Mouse (Mus musculus) fibroblast of lung, adult 2 months (primary cell): ENCODE measurements around the gene Hpgds.

Source experiments
- DNase-seq: peaks from one replicate; pipeline ENCODE4 v3.0.0-alpha.2; 2011; ENCODE audit warnings: low read depth

Gene Hpgds

DNA sequence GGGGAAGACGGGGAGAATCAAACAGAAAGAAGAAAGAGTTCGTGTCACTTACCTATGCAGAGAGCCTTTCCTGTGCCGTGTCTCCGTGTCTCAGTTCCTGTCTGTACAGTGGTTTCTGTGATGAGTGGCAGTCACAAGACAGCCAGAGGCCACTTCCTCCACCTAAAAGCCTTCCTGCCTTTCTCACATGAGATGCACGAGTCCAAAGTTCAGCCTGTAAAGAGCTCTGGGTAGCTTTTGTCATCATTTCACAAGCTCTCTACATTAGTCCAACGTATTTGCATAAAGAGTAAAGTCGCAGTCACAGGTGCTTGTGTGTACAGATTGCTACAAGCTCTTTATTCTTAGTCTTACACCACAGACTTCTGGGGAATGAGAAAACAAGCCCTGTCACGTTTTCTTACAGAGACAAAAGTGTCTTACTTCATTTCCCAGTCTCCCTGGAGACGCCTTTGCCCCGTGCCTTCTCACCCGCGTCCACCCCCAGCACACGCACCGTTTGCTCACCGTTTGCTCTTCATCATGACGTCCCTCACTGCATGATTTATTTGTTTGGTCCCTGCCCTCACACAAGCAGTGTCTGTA, at the start of gene Hpgds:
TSS of gene Hpgds (minus strand) at position 288 of the 585 bp plus-strand sequence.
- no peak for DNase-seq

DNA sequence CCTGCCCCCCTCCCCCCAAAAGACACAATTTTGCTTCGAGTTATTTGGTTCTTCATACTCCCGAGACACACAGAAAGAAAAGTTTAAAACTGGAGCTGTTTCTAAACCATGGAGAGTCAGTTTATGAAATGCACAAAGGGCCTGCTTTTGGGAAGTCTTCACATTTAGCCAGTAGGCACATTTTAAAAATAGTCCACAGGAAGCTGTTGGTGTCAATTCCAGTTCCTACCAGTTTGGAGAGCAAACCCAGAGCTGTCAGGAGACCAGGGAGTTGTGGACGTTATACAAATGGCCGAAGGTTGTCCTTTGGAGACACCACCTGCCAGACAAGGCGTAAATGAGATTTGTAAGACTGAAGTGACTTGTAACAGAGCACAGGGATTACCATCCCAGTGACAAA, 20.3 kb upstream of the Hpgds start:
- DNase-seq, result no peak

DNA sequence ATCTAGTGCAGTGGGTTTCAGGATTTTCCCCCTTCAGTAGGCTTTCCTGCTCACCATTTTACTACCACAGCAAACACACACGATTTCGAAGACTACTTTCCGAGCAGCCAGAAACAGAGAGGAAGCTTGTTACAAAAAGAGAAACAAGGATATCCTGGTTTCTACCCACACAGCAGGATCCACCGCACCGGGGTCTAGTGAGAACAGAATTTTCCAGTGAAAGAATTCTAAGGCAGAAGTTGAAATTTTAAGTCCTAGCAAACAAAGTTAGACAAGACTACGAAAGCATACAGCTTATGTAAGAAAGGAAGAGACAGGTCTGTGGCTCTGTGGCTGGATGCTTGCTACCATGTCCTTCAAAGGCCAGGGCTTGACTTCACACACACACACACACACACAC, 19.4 kb upstream of the Hpgds start:
- DNase-seq, result no peak

DNA sequence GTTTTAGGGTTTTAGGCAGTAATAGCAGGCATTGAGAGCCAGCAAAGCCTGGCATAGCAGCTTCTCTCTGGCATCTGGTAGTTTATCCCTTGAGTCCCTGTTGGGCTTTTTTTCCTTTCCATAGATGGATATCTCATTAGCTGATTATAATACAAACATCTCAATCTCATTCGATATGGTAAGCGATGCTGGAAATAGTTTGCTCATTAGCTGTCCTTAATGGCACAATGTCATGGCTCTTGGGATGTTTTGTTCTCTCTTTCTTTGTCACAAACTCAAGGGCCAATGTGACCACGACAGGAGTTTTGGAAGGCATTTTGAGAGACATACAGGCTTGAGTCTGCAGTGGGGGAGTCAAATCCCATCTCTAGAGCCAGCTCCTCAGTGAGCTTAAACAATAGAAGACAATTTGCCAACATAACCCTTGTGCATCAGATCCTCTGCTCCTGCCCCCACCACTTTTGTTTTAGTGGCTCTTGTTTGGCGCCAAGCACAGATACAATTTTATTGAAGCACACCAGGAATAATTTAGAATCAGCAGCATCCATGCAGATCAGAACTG, 14.8 kb upstream of the Hpgds start:
- no peak for DNase-seq

DNA sequence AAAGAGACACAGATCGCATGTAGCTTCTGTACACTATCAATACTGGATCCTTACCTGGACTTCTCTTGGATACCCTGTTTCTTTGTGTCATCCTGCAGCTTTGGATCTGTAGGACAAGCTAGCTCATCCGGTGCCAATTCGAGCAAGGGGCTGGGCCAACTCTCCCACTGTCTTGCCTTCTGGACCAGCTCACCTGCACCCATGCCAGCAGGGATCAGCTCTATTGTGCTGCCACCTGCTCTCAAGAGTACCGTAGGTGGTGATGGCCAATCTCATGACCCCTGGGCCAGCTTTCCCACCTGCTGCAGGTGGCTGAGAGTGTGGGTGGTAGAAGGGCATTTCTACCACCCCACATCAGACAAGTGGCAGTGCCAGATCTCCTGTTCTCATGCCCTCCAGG, 12.3 kb upstream of the Hpgds start:
- no peak for DNase-seq

DNA sequence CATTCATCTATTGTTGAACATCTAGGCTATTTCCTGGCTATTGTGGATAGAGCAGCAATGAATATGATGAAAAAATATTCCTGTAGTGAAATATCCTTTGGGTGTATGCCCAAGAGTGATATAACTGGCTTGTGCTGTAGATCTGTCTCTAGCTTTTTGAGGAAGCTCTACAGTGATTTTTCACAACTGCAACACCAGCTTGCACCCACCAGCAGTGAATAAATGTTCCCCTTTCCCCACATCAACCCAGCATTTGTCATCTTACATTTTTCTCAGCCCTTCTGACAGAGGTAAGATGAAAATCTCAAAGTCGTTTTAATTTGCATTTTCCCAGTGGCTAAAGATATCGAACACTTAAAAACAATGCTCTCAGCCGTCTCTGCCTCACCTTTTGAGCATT, 8.9 kb upstream of the Hpgds start:
- DNase-seq, result no peak

DNA sequence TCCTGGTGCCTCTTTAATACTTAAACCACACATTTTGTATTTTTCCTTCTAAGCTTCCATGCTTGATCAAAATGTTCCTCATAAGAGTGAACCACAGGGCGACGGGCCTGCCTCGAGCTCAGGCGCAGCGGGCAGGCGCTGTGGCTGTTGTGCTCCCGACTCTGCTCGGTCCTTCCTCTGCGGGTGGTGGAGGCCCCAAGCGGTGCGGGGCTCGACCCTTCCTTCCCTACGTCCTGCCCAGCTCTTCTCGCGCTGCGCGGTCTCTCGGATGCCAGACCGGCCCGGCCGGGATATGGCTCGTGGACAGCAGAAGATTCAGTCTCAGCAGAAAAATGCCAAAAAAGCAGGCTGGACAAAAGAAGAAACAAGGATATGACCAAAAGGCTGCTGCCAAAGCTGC, 6.0 kb upstream of the Hpgds start:
- DNase-seq, result no peak

DNA sequence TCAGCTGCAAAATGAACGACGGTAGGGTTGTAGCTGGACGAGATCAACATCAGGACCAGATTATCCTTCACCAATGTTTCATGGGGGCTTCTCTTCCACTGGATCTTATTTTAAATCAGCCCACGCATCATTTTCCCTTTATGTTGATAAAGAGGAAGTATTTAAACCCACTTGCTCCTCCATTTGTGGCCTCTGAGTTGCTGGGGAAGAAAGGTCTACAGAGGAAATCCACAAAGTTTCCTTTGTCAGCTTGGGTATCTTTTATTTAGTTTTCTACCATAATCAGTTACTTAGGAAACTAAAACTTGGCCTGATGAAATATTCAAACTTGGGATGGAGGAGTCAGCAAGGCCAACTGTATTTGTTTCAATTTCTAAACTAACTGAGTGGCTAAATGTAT, 1.7 kb upstream of the Hpgds start:
- no peak for DNase-seq

DNA sequence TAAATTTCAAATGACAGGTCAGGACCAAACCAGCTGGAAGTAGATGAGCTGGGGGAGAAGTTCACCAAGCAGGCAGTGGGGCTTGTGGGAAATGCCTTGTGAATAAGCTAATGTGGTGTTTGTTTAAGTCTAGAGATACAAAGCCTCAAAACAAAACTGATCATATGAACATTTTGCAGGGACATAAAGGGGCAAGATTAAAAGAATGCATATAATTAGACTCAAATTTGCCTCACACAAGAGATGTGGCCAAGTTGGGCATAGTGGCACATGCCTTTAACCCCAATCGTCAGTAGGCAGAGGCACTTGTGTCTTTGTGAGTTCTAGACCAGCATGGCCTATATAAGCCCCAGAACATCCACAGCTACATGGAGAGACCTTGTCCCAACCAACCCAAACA, 2.4 kb downstream of the Hpgds start:
- DNase-seq, result no peak

DNA sequence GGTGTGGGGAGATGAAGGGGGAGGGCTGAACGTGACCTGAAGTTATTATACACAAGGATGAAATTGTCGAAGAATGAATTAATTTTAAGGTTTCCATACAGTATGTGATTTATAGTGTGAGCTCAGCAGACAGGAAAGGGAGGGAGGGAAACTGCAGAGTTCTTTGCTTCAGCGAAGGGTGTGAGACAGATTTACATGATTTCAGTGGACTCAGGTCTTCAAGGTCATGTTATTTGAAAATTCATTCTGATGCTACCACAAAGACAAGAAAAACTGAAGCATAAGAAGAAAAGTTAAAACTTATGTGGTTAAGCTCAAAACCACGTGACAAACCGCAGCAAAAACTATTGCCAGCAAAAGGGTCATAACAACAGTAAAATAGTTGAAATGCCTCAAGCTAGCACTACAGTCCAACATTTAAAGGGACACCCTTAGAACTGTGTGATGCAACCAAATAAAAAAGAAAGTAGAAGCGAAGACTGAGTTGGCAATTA, 3.9 kb downstream of the Hpgds start:
- DNase-seq, result no peak

DNA sequence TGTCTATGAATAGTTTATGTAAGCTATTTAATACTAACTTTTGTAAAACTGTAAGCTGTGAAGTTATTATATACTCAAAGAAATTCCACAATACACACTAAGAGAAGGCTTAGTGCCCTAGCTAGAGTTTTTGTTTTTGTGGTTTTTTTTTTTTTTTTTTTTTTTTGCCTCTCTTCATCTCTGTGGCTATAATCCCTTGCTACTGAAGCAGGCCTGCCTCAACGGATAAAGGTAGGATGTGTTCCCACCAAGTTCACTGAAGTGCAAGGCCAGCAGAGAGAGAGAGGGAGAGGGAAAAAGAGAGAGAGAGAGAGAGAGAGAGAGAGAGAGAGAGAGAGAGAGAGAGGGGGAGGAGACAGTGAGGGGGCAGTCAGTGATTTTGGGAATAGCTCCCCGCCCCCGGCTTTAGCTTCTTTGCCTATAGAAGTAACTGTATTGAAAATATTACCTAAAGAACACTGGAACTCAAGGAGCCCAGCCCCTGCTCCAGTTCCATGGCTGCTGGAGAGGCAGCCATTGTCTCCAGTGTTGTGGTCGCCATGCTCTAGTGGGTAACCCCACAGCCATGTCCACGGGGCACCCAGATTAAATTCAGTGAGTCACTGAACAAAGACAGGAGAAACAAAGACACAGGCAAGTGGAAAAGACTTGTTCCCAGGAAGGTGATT, 4.5 kb downstream of the Hpgds start:
- no peak for DNase-seq

DNA sequence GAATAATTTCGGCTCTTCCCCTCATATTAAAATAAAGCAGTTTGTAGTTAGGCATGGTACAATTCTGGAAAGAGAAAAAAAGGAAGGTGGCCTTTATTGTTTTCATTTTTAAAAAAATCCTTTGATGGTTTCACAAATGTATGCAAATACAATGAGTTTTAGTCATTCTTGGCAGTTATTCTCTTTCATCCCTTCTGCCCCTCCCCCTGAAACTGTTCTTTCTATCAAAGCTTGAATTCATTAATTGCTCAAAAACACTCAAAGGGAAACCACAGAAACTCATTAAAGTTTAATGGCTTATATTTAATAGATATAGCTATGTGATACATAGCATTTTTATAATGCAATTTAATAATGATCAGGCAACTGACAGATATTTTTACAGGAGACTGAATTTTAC, 6.5 kb downstream of the Hpgds start:
- DNase-seq, result no peak

DNA sequence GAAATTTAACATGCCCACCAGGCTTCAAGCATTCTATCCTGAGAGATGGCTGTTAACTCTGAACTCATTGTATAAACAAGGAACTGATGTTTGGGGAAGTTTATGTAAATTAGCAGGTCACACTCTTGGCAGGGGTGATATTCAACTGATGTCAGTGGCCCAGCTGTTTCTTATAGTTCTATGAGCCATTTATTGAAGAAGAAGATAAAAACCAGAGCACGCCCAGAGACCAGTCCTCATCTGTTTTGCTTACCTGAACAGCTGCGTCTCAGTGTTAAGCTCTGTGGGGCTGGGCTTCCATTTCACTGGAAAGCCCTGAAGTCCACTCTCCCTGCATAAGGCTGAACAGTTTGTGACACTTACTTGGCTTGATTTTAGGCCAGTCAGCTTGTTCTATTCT, 6.9 kb downstream of the Hpgds start:
- DNase-seq, result no peak

DNA sequence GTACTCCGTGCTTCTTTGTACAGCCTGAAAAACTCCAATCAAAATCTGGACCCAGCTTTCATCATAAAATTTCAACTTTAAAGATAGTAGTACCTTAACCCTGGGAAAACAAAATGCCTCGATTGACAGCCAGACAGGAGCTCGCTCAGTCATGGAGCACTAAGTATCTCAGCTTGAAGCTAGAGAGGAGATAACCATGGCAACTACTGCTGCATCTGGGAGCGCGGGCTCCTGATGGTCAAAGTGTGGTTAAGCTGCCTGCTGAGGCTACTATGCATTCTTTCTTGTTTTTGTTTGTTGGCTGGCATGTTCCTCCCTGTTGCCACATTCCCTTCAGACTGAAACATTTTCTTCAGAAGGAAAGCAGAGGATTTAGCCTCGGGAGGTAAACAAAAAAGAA, 12.3 kb downstream of the Hpgds start:
- DNase-seq, result no peak

DNA sequence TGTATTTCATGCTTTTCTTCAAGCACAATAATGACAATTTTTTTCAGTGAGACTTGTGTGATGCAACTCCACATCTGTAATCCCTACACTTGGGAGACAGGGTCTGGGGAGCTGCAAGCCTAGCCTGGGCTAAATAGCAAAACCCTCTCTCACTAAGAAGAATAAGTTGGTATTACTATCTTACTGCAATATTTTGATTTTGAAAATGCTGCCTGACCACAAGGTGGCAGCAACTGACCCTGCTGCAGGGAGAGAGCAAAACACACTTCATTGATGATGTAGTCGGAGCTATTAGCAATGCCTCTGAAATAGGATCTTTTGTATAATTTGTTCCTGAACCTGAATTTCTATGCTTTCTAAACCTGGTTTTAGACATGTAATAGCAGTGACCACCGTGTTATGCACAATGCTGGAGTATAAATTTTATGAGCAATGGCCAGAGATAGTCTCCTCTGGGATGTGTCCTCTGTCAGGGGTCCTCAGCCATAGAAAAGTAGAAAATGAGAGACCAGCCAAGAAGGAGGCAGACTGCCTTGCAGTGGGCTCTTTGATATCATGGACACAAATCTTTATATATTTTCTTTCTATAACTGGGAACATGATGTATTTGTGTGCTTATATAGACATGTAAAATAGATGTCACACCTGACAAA, 18.5 kb downstream of the Hpgds start:
- DNase-seq, result peak; percentile 26

DNA sequence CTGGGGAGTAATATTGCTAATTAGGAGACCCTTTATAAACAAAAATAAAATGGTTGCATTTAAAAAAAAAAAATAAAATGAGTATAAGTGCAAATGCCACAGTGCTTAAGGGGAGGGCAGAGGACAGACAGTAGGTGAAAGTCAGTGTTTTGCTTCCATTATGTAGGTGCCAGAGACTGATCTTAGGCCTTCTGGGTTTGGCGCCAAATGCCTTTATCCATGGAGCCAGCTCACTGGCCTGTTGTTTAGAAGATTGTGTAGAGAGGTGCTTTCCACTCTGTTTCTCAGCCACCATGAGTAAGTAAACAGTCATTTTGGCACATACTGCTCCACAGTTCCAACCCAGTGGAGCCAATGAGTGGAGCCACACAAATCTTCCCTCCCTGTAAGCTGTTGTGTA, 27.2 kb downstream of the Hpgds start:
- no peak for DNase-seq

DNA sequence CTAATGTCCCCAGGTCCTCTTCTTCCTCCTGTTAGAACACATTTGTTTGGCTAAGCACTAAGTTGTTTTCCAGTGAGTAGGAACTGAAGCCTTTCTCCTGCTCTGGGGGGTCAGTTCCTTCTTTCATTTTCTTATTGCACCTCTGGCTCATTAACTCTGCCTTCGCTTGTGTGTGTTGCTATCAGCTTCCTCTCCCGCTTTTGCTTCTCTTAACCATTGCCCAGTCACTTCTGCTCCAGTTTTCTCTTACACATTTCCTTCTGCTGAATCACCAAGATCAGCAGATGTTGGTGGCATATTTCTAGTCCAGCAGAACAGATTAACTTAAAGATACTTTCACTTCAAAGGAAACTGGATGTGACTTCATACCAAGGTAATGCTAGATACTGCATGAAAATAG, 29.8 kb downstream of the Hpgds start:
- DNase-seq, result no peak

DNA sequence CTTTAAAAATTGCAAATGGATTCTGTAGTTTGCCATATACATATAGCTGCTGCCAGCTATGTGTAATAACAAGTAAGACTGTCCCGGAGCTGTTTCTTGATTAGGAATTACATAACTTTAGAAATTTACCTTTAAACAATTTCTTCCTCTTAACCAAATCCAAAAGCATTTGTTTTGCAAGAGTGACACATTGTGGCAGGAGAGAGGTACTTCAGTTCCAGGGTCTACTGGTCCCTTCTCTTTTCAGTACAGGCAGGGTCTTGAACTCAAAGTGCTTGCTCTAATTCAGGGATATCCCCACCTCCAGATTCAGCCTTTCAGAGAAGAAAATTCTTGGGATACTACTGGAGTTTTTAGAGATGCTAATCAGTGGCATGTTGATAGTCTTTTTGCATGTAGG, 65.6 kb downstream of the Hpgds start:
- DNase-seq, result no peak

DNA sequence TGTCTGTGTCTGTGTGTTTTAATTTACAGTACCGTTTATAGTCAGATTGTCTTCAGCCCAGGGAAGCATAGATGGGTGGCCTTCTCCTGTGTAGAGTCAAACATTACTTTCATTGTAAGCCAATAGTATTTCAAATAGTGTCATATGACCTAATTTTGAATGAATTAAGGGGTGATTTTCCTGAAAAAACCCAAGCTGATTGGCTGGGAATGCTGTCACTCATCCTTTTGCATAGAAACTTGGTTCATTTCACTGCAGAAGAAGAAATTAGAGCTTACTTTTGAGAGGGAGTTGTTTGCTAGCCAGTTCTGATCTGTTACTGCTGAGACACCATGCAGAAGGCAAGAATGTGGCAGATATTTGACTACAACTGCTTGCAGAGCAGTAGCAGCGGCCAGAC, 69.5 kb downstream of the Hpgds start:
- DNase-seq, result no peak
